Mouse (Mus musculus) heart, embryonic 15.5 days (tissue): ENCODE results near the gene Zfp318. TPM values are rescaled to one million over a fixed set of nuclear protein-coding genes. Genes with fewer than 3 reads are reported as not detected.

Experiments used
- polyA plus RNA-seq: library from polyadenylated mRNA; unstranded; fragments of >200 nt; fragmentation: Nextera tagmentation; extraction: Ambion mirVana; gene quantifications from 2 replicates; pipeline ENCODE4 v1.2.1, GENCODE M21; 2015

Gene Zfp318
- polyA plus RNA-seq, 1 experiment from 2014 or later = 6.4 TPM

Other genes with a start within 250 kb of the Zfp318 start
- 5.8 and 6.9 TPM in 2 replicates for gene Rsph9, start 239.5 kb upstream of the Zfp318 start, polyA plus RNA-seq
- 31.4 and 34.4 TPM in 2 replicates for gene Mad2l1bp, start 230.2 kb upstream of the Zfp318 start, polyA plus RNA-seq
- 33.8 and 36.8 TPM in 2 replicates for gene Gtpbp2, start 222.7 kb upstream of the Zfp318 start, polyA plus RNA-seq
- 11.7 and 12.7 TPM in 2 replicates for gene Polh, start 181.1 kb upstream of the Zfp318 start, polyA plus RNA-seq
- 15.1 and 22.0 TPM in 2 replicates for gene Xpo5, start 180.9 kb upstream of the Zfp318 start, polyA plus RNA-seq
- gene Polr1c, start 135.7 kb upstream of the Zfp318 start, polyA plus RNA-seq = 36.3 and 51.0 TPM in 2 replicates
- gene Yipf3, start 135.7 kb upstream of the Zfp318 start, polyA plus RNA-seq = 72.1 and 97.8 TPM in 2 replicates
- 0.47 and 0.94 TPM in 2 replicates for gene Lrrc73, start 130.2 kb upstream of the Zfp318 start, polyA plus RNA-seq
- 39.5 and 44.9 TPM in 2 replicates for gene Tjap1, start 100.7 kb upstream of the Zfp318 start, polyA plus RNA-seq
- 0.49 and 1.7 TPM in 2 replicates for gene Dlk2, start 86.3 kb upstream of the Zfp318 start, polyA plus RNA-seq
- 4.3 and 4.6 TPM in 2 replicates for gene Abcc10, start 55.4 kb upstream of the Zfp318 start, polyA plus RNA-seq
- 3.5 and 28.8 TPM in 2 replicates for gene Crip3, start 45.2 kb downstream of the Zfp318 start, polyA plus RNA-seq
- 0.25 and 0.74 TPM in 2 replicates for gene Slc22a7, start 54.7 kb downstream of the Zfp318 start, polyA plus RNA-seq
- 0.05 and 0.29 TPM in 2 replicates for gene Ttbk1, start 103.9 kb downstream of the Zfp318 start, polyA plus RNA-seq
- 23.1 and 27.6 TPM in 2 replicates for gene Dnph1, start 113.0 kb downstream of the Zfp318 start, polyA plus RNA-seq
- gene Cul9, start 162.7 kb downstream of the Zfp318 start, polyA plus RNA-seq = 4.6 and 5.5 TPM in 2 replicates
- gene Srf, start 172.4 kb downstream of the Zfp318 start, polyA plus RNA-seq = 8.7 and 14.6 TPM in 2 replicates
- gene Ptk7, start 245.8 kb downstream of the Zfp318 start, polyA plus RNA-seq = 34.1 and 49.5 TPM in 2 replicates